Mouse (Mus musculus) adrenal gland, adult 2 months (tissue): Measurements from ENCODE around the gene Col26a1. TPM values are rescaled to one million over a fixed set of nuclear protein-coding genes. Genes with fewer than 3 reads are reported as not detected.

ENCODE experiments used
- DNase-seq: peaks from one replicate; pipeline ENCODE4 v3.0.0; 2021
- long read RNA-seq: library from polyadenylated mRNA; stranded (forward); transcript quantifications from one replicate; pipeline ENCODE4 v2.0.0, GENCODE M21; 2021
- polyA plus RNA-seq: library from polyadenylated mRNA; depleted of rRNA; stranded (reverse); fragments of >200 nt; gene quantifications from 2 replicates; pipeline ENCODE4 v1.2.3, GENCODE M21; 2012; rRNA removed
- total RNA-seq, 2 experiments: library from RNA; stranded (reverse); gene quantifications; 2 replicates each; pipeline ENCODE4 v1.2.3; 2021

The Col26a1 gene
- not detected for total RNA-seq
- polyA plus RNA-seq, result 0.20 and 0.26 TPM in 2 replicates
- long read RNA-seq, result 0 reads

DNA sequence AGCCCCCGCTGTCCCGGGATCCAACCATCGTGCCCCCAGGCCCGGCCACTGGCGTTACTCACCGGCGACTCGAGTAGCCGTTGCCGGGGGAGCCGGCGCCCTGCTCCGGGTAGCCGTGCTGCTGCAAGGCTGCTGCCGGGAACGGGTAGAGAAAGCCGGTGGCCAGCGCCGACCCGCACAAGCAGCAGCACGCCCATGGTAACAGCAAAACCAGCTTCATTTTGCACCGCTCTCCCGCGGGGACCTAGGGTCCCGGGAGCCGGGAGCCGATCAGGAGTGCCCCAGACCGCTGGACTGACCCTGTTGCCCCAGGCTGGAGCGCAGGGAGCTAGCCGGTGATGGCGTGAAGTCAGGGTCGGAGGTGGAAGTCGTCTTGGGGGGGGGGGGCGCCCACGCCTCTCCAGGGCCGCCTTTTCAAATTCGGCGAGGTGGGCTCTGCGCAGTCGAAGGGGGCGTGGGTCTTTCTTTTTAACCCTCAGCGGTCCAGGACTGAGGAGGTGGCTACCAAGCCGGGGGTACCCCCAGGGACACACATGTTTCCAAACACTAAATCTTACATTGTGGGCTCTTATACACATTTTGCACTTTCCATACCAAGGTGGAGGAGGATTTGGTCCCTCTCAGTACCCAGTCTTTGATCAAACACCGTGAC is at the start of gene Col26a1:
Gene Col26a1, minus strand, starts transcription at position 422 of the 652 bp plus-strand sequence.
- no peak for DNase-seq

DNA sequence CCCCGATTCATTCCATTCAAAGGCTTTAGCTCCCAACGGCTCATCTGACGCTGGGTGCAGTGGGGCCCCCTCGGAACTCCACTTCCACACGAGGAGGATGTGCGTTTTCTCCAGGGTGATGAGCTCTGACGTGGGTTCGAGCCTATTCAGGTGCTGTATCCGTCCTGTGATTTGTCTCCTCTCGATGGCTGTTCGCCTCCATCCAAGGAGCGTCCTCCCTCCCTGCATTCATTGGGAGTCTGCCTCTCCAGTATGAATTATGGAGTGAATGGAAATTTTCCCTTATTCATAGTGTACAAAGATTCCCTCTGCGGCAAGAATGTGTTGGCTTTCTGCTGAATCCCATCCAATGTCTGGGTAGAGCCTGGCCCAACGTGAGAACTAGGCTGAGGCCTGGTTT is 48.9 kb upstream of the Col26a1 start:
- DNase-seq, result no peak

DNA sequence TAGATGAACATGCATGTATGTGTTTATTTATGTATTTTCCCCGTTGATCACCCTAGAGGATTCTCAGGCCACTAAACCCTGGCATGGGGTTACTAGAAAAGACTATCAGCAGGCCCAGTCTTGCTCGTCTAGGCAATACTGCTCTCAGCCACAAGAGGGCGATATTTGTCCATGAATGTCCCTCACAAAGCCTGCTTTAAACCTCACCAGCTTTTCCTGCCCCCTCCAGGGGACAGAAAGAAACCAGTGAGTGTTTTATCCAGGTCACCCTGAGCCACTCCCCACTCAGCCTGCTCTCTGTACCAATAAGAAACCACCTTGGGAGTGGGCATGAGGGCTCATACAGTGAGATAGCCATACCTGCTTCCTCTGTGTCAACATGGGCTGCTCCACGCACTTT is 46.1 kb upstream of the Col26a1 start:
- DNase-seq, result peak; percentile 78

DNA sequence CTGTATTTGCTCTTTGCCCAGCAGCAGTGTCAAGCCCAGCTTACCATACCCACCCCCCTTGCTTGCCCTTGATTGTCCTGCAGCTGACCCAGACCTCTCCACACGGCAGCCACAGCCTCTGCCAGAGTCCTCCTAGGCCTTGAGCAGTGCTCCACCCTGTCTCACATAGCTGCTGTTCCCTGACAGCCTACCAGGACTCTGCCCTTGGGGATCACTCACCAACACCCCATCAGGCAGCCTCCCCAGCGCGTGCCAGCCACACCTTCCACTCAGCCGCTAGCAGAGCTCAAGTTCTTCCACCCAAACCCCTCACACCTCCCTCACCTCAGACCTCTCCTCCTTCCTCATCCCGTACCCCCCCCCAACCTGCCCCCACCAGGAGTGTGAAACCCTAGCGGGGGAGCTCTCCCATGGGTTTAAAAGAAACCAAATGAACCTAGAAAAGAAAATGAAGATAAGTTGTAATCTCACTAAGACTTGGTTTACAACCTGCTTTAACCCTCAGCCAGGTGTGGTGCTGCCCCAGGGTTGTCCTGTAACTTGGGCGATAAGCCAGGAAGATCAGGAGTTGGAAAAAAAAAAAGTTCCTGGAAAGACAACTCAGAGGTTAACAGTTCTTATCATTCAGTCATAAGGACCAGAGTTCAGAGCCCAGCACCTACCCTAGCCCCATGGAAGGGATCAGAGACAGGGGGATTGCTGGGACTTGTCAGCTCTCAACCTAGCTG is 40.9 kb upstream of the Col26a1 start:
- no peak for DNase-seq

DNA sequence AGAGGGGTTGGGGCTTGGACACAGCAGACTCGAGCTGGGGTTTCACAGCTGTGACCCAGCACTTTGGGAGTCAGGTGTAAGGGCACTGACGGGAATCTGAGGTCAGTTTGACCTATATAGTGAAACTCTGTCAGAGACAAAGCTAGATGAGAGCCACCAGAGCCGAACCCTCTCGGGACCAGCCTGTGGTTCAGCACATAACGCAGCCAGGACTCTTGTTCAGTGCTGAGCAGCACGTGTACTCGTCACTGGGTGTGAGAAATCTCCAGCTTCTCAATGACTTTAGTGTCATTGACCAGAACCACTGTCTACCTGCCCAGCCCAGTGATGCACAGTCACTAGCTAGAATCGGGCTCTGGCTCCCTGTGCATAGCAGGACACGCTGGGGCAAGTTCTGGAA is 39.8 kb upstream of the Col26a1 start:
- DNase-seq, result no peak

DNA sequence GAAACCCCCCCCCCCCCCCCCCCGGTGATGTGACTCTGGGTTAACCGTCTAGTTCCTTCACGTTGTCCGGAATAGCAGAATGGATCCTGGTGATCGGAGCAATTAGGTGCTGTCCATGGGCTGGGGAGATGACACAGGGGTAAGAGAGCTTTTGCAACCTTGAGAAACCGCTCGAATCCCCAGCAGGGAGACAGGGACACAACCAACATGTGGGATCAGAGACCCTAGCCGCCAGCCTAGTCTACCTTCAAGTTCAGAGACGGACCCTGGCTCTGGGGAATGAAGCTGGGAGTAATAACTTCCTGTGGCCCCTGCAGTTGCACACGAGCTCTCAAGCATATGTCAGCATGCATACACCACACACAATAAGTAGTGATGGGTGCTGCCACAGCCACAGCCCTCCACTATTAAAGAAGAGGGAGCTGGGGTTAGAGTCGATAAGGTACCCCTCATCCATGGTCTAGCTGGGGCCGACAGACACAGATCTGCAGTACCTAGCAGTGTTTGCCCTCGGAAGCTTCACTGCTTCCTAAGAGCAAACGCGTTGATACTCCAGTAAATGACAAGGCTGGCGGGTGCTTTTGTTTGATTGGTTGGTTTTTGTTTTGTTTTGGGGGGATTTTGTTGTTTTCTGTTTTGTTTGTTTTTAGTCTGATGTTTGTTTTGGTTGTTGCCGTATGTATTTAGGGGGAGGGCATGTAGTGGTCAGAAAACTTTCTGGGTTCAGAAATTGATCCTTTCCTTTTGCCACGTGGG is 36.7 kb upstream of the Col26a1 start:
- DNase-seq, result no peak

DNA sequence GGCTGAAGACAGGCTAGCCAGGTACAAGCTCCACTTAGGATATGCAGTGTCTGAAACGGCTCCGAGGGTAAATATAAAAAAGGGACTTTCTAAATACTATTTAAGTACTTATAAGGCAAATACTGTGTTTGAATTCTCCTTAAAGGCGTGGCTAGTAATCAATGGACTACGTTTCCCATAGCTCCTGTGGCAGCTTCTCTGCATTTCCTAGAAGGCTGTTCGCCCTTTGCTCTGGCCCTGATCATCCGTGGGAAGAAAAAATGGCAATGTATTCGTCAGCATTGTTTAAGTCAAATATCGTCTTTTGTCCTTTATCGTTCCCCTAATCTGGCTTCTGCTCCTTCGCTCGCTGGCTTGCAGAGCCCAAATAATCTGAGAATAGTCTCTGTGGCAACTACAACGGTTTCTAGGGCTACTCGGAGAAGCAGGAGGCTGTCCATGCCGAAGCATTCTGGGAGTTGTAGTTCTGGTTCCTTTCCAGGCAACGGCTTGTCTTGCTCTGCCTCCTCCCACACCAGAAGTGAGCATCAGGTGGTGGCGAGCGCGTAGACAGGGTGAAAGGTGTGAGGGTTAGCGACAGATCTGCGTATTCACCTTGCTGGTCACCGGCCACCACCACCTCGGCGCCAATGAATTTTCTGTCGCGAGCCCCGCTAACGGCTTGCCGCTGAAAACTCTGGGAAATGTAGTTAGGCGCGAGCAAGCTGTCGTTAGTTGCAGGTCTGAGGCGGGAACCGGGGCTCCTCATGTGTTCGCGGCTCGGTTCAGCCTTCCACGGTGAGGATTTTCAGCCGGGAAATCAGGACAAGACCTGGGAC is 35.9 kb upstream of the Col26a1 start:
- DNase-seq, result peak; percentile 86

DNA sequence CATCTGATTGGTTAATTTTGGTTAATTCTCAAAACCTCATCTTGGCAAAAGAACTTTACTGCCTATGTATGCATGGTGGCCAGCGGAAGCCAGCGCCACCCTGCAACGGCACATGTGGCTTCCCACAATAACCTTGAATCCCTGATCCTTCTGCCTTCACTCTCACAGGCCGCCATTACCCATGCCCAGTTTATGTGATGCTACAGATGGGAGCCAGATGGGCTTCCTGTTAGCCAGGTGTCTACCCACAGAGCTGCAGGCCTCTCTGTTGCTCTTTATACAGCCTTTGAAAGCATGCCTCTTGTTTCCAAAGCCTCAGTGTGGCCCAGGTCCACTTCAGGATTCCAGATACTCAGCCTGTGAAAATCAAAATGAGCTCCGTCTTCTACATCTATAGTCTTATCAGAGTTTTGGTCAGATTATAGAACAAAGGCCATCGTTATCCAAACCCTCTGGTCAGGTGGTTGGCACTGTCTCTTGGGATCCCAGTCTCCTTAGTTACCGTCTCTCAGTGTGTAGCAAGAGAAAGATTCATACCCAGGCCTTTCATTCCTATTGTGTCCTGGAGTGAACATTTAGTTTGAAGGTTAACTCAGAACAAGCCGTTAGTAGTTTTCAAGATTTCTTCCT is 34.7 kb upstream of the Col26a1 start:
- DNase-seq, result no peak

DNA sequence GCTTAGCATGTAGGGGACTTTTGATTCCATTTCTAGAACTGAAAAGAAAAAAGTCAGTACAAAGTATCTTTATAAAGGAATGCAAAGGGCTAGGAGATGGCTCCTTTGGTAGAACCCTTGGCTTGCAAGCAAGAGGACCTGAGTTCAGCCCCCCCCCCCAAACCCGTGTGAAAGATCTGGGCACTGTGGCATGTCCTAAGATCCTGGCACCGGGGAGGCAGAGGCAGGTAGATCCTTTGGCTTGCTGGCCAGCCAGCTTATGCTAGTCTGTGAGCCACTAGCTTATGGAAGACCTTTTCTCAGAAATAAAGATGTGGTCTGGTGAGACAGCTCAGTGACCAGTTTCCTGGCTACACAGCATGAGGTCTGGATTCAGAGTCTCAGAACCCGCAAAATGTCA is 31.2 kb upstream of the Col26a1 start:
- no peak for DNase-seq

DNA sequence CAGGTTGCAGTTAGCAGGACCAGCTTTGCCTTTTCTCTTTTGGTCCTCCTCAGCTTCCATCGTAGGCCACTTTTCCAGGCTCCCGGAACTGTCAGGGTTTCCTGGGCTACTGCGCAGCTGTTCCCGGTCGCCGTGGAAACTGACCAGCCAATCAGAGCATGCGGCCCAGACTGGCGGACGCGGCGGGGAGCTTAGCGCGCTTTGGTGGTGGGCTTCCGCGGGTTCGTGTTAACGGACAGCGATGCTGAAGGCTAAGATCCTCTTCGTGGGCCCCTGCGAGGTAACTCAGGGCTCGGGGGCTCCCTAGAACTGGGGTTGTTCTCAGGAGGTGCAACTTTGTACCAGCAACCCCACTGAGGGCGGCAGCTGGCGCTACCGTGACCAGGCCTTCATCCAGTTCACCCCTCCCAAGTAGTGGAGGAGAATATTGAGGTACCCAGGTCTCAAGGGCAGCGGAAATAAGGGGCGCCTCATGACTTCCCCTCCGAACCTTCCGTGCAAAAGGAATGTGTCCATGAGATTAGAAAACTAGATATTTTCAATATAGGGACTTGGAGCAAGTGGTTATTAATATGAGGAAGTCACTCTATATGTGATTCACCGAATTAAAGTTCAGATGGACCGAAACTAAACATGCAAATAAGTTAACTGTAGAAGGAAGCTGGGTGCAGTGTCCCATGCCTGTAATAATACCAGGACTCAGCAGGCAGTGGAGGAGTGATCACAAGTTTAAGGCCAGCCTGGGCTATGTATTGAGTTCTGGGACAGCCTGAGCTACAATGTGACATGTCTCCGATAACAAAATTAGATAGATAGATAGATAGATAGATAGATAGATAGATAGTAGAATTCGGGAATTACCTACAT is 25.2 kb upstream of the Col26a1 start, which contains the start of gene Ift22:
Gene Ift22, plus strand, starts transcription at position 160 of the 867 bp plus-strand sequence.
- DNase-seq, result peak; percentile 96

DNA sequence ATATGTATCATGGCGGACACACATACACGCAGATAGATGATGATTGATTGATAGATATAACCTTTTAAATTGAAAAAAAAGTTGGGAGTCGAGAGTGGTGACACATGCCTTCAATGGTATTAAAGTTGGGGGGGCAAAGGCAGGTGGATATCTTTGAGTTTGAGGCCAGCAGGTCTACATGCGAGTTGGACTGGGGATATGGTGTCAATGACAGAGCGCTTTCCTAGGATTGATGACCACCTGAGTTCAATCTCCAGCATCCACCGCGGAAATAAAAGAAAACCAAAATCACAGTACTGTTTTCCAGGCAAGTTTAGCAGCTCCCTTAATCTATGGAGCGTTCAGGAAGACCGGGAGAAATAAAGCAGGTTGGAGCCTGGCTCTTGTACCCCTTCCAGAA is 24.6 kb upstream of the Col26a1 start:
- no peak for DNase-seq

DNA sequence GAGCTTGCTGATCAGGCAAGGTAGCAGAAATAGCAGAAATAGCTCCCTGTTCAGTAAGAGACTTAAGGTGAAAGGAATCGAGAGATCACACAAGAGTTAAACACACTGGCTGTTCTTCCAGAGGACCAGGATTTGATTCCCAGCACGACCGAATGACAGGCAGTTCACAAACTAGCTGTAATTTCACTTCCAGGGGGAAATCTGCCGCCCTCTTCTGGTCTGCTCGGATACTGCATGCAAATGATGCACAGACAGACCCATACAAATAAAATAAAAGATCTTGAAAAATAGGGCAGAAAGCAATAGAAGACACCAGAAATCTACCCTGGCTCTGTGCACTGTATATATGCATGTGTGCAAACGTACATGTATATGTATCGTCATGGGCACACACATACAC is 22.6 kb upstream of the Col26a1 start:
- no peak for DNase-seq

DNA sequence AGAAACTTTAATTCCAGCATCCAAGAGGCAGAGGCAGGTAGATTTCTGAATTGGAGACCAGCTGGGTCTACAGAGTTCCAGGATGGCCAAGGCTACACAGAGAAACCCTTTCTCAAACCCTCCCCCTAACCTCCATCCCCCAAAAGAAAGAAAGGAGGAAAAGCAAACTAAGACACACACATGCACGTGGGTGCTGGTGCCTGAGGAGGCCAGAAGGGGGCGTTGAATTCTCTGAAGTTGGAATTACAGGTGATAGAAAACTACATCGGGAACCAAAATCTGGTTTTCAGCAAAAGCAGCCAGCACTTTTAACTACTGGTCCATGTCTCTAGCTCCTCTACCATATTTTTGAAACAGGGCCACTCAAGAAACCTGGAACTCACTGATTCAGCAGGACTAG is 21.6 kb upstream of the Col26a1 start:
- DNase-seq, result no peak

DNA sequence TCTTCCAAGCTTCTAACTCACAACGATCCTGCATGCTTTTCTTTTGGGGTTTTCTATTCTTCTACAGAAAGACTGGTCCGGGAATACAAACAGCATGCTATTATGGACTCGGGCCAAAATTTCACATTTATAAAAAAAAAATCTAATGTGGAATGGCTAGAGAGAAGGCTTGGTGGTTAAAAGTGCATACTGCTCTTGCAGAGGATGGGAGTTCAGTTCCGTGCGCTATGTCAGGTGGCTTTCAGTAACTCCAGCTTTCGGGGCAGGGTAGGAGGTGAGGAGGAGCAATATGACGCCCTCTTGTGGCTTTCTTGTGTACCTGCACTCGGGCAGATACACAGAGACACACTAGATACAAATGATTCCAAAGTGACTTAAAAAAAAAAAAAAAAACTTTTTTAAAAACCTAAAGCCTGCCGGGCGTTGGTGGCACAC is 12.5 kb upstream of the Col26a1 start:
- no peak for DNase-seq

DNA sequence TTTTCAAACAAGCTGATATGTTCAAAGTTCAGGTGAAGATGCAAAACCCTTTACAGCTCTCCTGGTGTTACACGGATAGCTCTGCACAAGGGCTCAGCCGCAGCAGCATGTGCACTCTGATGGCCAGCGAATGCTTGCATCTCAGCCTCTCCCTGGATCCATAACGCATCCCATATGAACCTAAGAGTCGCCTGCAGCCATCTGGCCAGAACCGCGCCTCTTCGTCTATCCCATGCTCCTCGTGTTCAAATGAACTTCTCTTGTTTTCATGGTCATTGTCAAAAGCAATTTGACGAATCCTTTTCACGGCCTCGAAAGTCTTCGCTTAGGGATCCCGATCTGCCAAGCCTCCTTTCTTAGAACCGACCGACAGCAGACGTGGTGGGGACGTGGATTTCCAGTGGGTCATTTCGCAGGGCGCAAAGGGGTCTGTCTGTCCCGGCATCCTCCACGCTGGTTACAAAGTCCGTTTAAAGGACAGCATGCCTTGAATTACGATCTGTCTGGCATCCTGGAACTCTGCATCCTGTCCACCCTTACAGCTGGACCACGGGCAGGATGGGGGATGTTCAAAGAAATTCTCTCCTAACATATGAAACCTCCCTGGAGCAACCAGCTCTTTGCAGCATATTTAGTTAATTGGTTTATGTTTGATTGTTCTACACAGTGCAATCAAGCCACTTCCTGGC is 12.0 kb upstream of the Col26a1 start:
- no peak for DNase-seq

DNA sequence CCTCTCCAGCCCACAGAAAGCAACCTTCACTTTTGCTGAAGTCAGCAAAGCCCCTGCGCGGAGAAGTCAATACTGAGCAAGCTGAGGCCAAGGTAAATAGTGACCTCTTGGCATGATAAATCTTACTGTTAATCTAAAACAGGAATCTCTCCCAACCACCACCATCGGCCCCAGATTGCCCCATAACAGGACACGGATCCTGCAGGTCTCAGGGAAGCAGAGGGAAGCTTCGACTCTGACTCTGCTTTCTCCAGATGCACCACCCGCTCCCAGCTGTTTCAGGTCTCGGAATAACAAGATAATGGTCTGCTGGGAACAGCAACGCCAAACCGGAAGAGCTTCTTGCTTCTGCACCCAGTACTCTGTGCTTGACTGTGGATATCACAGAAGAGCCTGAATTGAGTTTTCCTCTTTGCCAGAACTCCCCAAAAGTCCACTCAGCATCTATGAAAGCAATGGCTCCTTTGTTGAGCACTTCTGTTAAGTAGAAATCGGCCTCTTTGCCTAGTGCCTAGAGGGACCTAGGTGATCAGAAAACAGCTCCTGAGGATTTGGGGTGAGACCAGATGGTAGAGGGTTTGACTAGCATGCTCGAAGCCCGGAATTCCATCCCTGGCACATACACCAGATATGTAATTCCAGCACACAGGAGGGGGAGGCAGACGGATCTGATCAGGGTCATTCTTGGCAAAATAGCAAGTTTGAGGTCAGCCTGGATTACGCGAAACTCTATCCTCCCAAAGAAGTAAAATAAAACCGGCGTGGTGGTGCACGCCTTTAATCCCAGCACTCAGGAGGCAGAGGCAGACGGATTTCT is 5.7 kb upstream of the Col26a1 start:
- DNase-seq, result no peak

DNA sequence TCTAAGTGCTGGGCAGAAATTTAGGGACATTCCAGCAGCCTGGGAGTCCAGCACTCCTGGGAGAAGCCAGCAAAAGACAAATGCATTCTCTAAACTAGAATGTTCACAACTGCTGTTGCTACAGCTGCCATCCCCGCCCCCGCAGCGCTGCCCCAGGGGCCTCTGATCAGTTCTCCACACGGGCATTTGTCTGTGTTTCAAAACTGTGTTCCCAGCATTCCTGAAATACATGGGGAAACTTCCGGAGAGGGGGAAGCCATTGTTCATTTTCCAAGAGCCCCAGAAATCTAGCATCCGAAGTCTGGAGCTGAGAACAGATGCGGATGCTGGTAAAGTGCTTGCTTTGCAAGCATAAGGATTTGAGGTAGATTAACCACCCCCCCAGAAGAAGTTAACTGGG is 3.9 kb upstream of the Col26a1 start:
- DNase-seq, result no peak

DNA sequence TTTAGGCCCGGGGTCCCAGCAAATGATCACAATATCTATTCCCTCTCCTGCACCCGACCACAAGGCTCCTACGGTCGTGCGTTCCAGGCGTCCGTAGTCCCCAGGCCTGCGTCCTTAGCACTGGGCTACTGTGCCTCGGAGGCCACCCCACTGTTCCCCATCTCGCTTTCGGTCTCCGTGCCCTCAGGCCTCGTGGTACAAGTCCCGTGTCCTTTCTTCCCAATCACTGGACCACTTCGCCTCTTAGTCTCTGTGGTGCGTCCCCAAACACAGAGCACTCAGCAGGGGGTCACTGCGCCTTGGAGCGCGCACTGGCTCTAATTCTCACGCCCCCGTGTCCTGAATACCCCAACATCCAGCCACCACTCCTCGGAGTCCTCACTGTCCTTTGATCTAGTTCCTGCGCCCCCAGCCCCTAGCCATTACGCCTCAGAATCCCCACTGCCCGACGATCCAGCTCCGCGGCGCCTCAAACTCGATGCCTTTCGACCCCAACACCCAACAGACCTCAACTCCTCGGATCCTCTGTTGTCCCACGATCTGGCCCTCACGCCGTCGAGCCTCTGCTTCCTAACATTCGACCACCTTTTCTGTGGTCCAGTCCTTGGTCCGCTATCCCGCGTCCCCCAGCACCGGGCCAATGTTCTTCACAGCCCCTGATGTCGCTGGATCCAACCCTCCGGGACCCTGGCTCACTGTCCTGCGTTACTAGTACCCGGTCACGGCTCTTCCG is 788 bp downstream of the Col26a1 start:
- DNase-seq, result no peak
